Comparison of ENCODE assay signal across 8 mouse cellular contexts in genomic region chr3:82362452-82362851, GRCm38 (mm10). TPM values are rescaled to one million over a fixed set of nuclear protein-coding genes. Genes with fewer than 3 reads are reported as not detected.
DNase-seq lines count a peak whose midpoint lies in the region; ATAC-seq and TF ChIP-seq lines count a peak whose summit lies in the region.
"Had no signal": no experiment of that assay in that cellular context is flagged by ENCODE, and none has a peak within 500 bp of the region (broad histone marks: within the 10 kb centered on the region; RNA-seq: fewer than 3 reads in every experiment).

No protein-coding gene starts in this region.

- H3K27ac ChIP-seq in kidney, embryonic 16.5 days (ENCODE audit: low read length), result peak overlapping the region; percentile 13; the same call in 1 of the 2 replicates
- H3K27ac ChIP-seq in ES-E14 (ENCODE audit: insufficient read depth, low read depth, low read length, poor library complexity, severe bottlenecking), result no peak overlapping the region
- no peak overlapping the region for H3K27ac ChIP-seq in liver, embryonic 13.5 days
- H3K27ac ChIP-seq: midbrain, embryonic 12.5 days had no signal

- no peak overlapping the region for H3K9ac ChIP-seq in kidney, embryonic 16.5 days (replicated peaks; ENCODE audit: low read length)
- H3K9ac ChIP-seq in ES-E14 (ENCODE audit: insufficient read depth, low read depth, low read length, poor library complexity, severe bottlenecking), result no peak overlapping the region
- no peak overlapping the region for H3K9ac ChIP-seq in liver, embryonic 13.5 days
- H3K9ac ChIP-seq: midbrain, embryonic 12.5 days had no signal

- no peak for ATAC-seq in kidney, embryonic 16.5 days (ENCODE audit: low FRiP score, low TSS enrichment)
- ATAC-seq in liver, embryonic 13.5 days (ENCODE audit: low read depth), result no peak

- H3K9me3 ChIP-seq in kidney, embryonic 16.5 days (ENCODE audit: low read length), result no peaks in the 10 kb centered on the region
- H3K9me3 ChIP-seq in ES-E14 (ENCODE audit: control insufficient read depth, insufficient read depth, low read depth, low read length), result no peaks in the 10 kb centered on the region
- no peaks in the 10 kb centered on the region for H3K9me3 ChIP-seq in liver, embryonic 13.5 days (replicated peaks)
- H3K9me3 ChIP-seq: midbrain, embryonic 12.5 days had no signal

- H3K27me3 ChIP-seq in kidney, embryonic 16.5 days (ENCODE audit: insufficient read depth, low read length), result no peaks in the 10 kb centered on the region
- H3K27me3 ChIP-seq in C2C12 (ENCODE audit: control insufficient read depth, insufficient read depth, insufficient read length), result no peaks in the 10 kb centered on the region
- H3K27me3 ChIP-seq in liver, embryonic 13.5 days, result peaks cover 6% of the 10 kb centered on the region
- H3K27me3 ChIP-seq: midbrain, embryonic 12.5 days had no signal

- no peak overlapping the region for H3K4me3 ChIP-seq in kidney, embryonic 16.5 days (ENCODE audit: low read length)
- H3K4me3 ChIP-seq in C2C12 (ENCODE audit: insufficient read depth, poor library complexity, severe bottlenecking), result no peak overlapping the region
- no peak overlapping the region for H3K4me3 ChIP-seq in ES-E14 (ENCODE audit: insufficient read depth in 1 of 2, low read depth in 1 of 2, low read length in 2 of 2, poor library complexity in 1 of 2, severe bottlenecking in 1 of 2)
- H3K4me3 ChIP-seq in liver, embryonic 13.5 days (replicated peaks), result no peak overlapping the region
- H3K4me3 ChIP-seq: midbrain, embryonic 12.5 days had no signal

- H3K4me1 ChIP-seq in kidney, embryonic 16.5 days (ENCODE audit: insufficient read depth, low read length), result peaks cover 6% of the 10 kb centered on the region; the same call in 1 of the 2 replicates
- H3K4me1 ChIP-seq in ES-E14 (ENCODE audit: control insufficient read depth in 2 of 2, insufficient read depth in 2 of 2, low read length in 2 of 2, poor library complexity in 1 of 2), result 0 out of 4 replicates have a peak, but pooled peaks cover 0 to 2% of the 10 kb centered on the region in 2 experiments
- H3K4me1 ChIP-seq in liver, embryonic 13.5 days (replicated peaks), result 0 out of 2 replicates have a peak, but pooled peaks cover 5% of the 10 kb centered on the region

- H3K36me3 ChIP-seq in kidney, embryonic 16.5 days (ENCODE audit: insufficient read depth, low read length), result 0 out of 2 replicates have a peak, but pooled peaks cover 8% of the 10 kb centered on the region
- H3K36me3 ChIP-seq in C2C12 (ENCODE audit: control insufficient read depth, insufficient read depth) (no peaks in the 10 kb centered on the region), ES-E14 (ENCODE audit: control insufficient read depth, insufficient read depth, low read length, poor library complexity, severe bottlenecking) (peaks cover 4% of the 10 kb centered on the region)
- H3K36me3 ChIP-seq in liver, embryonic 13.5 days, result no peaks in the 10 kb centered on the region

- DNase-seq in kidney, adult 11 months, result no peak
- DNase-seq in ES-E14 (ENCODE audit: low read depth, low spot score), result peak; percentile 22
- DNase-seq in liver, embryonic 13.5 days, result no peak
- DNase-seq in layer of hippocampus, postnatal 36 days, result no peak
- no peak for DNase-seq in right cerebral cortex, adult 2 months (ENCODE audit: low spot score in 2 of 2)

- H3K4me2 ChIP-seq in kidney, embryonic 16.5 days (replicated peaks; ENCODE audit: low read depth, low read length), result no peak overlapping the region
- H3K4me2 ChIP-seq in liver, embryonic 13.5 days, result peak overlapping the region; percentile 21; the same call in 1 of the 2 replicates
- H3K4me2 ChIP-seq: midbrain, embryonic 12.5 days had no signal

- TF ChIP-seq CTCF in C2C12 (IDR thresholded peaks at IDR 0.05; ENCODE audit: control insufficient read depth, insufficient read depth, insufficient read length), result peak; percentile 7

- no peaks in the 10 kb centered on the region for H3K79me3 ChIP-seq in C2C12 (ENCODE audit: low read depth)

- H3K79me2 ChIP-seq in C2C12 (ENCODE audit: control insufficient read depth, insufficient read depth), result no peaks in the 10 kb centered on the region

- no peak overlapping the region for H3ac ChIP-seq in C2C12 (ENCODE audit: control insufficient read depth, insufficient read length, low read depth)

- in situ Hi-C loops in ES-E14 (cut with MboI; ENCODE audit: low sequenced_read_pairs in 2 of 2, unreplicated experiment in 2 of 2), result loop anchor here (25.0 kb wide), 2 partner anchors 500 to 700 kb away; partner anchors contain the start of gene Plrg1 (in 1 of the 2)

- WGBS in kidney, embryonic 16.5 days, result 19% methylated on average over 4 of the region's 4 CpGs
- 9% methylated on average over 4 of the region's 4 CpGs for WGBS in liver, embryonic 13.5 days (ENCODE audit: insufficient replicate concordance)

TF ChIP-seq in C2C12, 6 proteins besides CTCF, POLR2A, EP300 and RAD21:
- no peak for TF ChIP-seq MAX (IDR thresholded peaks at IDR 0.05)
- TF ChIP-seq USF1 (IDR thresholded peaks at IDR 0.05; ENCODE audit: low read depth), result no peak
- no peak for TF ChIP-seq FOSL1 (IDR thresholded peaks at IDR 0.05; ENCODE audit: insufficient read depth, low read length, poor library complexity, severe bottlenecking)
- TF ChIP-seq MYOD1 (IDR thresholded peaks at IDR 0.05; ENCODE audit: control insufficient read depth, insufficient read length, low read depth), result no peak
- no peak for TF ChIP-seq CEBPB (IDR thresholded peaks at IDR 0.05; ENCODE audit: low read depth)
- TF ChIP-seq MYOG (IDR thresholded peaks at IDR 0.05; ENCODE audit: control insufficient read depth, extremely low read depth, insufficient read length), result no peak

TF ChIP-seq in ES-E14, 5 proteins besides CTCF, POLR2A, EP300 and RAD21:
- TF ChIP-seq ZC3H11A (IDR thresholded peaks at IDR 0.05; ENCODE audit: borderline replicate concordance, low read depth, low read length) (no peak), HCFC1 (IDR thresholded peaks at IDR 0.05; ENCODE audit: borderline replicate concordance, insufficient read depth, low read length) (no peak), CHD2 (IDR thresholded peaks at IDR 0.05; ENCODE audit: low read depth, low read length) (no peak), MAFK (IDR thresholded peaks at IDR 0.05; ENCODE audit: insufficient read depth, low read depth, low read length) (no peak), ZNF384 (IDR thresholded peaks at IDR 0.05; ENCODE audit: low read depth, low read length) (no peak)
TF ChIP-seq in ES-E14: peak in this region for 0.

RNA-seq across cellular contexts. Expression of gene Map9, which starts 4.6 kb away (rescaled TPM):
- polyA plus RNA-seq in kidney, embryonic 16.5 days (2015; fragmentation: Nextera tagmentation; extraction: Ambion mirVana), result 6.9 and 7.4 TPM in 2 replicates
- 0.56 TPM for polyA plus RNA-seq in C2C12 (2012; fragmentation: generic; extraction: Trizol)
- total RNA-seq in ES-E14 (2012; rRNA removed), result 4.3 and 5.7 TPM in 2 replicates
- 0.37 and 0.49 TPM in 2 replicates for polyA plus RNA-seq in liver, embryonic 13.5 days (2015; fragmentation: Nextera tagmentation; extraction: Ambion mirVana)
- 10 to 100 TPM; 74.1 to 80.9 TPM for total RNA-seq in layer of hippocampus, postnatal 36 days (2021)
